Mouse (Mus musculus) lung, embryonic 14.5 days (tissue): Measurements from ENCODE around the gene Ccsap. TPM values are rescaled to one million over a fixed set of nuclear protein-coding genes. Genes with fewer than 3 reads are reported as not detected.
A peak's percentile ranks its signal among the peaks of the same experiment; 100 is the strongest.

Source experiments
- ATAC-seq: fragments of 200-750 bp; cut with Nextera tagmentation; 2 replicates; pipeline ENCODE4 v1.8.0; 2017; ENCODE audit warnings: mild to moderate bottlenecking, moderate TSS enrichment, moderate library complexity; ENCODE audit not compliant: insufficient read depth
- DNase-seq: peaks from one replicate; pipeline ENCODE4 v3.0.0-alpha.2; 2015
- H3K27ac ChIP-seq: fragments of 300-500 bp; sonication (generic); 2 replicates; pipeline ENCODE4 v1.5.1; 2014; ENCODE audit warnings: low read depth, mild to moderate bottlenecking, moderate library complexity
- H3K27me3 ChIP-seq: fragments of 300-500 bp; sonication (generic); 2 replicates; pipeline ENCODE4 v1.6.1; 2014; ENCODE audit warnings: low read length, control low read depth; ENCODE audit not compliant: insufficient read depth
- H3K36me3 ChIP-seq: fragments of 300-500 bp; sonication (generic); 2 replicates; pipeline ENCODE4 v1.6.1; 2014; ENCODE audit warnings: control low read depth; ENCODE audit not compliant: insufficient read depth
- H3K4me1 ChIP-seq: fragments of 300-500 bp; sonication (generic); 2 replicates; pipeline ENCODE4 v1.6.1; 2014; ENCODE audit warnings: antibody characterized with exemption, control low read depth; ENCODE audit not compliant: insufficient read depth
- H3K4me2 ChIP-seq: fragments of 300-500 bp; sonication (generic); 2 replicates; pipeline ENCODE4 v1.6.1; 2014; ENCODE audit warnings: mild to moderate bottlenecking
- H3K4me3 ChIP-seq: fragments of 300-500 bp; sonication (generic); 2 replicates; pipeline ENCODE4 v1.5.1; 2014; ENCODE audit warnings: low read depth, low read length
- H3K9ac ChIP-seq: fragments of 300-500 bp; sonication (generic); 2 replicates; pipeline ENCODE4 v1.6.1; 2014
- H3K9me3 ChIP-seq: fragments of 300-500 bp; sonication (generic); 2 replicates; pipeline ENCODE4 v1.6.1; 2016; ENCODE audit warnings: low read depth, low read length, control low read depth
- CTCF ChIP-seq: IDR thresholded peaks from 2 replicates; pipeline ENCODE4 v1.5.1; 2016; ENCODE audit warnings: antibody characterized with exemption, low read depth
- WGBS: fragments of 180-500 bp; shearing (Covaris S2); extraction: QIAGEN DNeasy Blood & Tissue Kit; methylation state at CpG from one replicate; pipeline ENCODE4 v1.1.7; 2014; 5-methylcytosine and 5-hydroxymethylcytosine counted together
- polyA plus RNA-seq: library from polyadenylated mRNA; unstranded; fragments of >200 nt; fragmentation: Nextera tagmentation; extraction: Ambion mirVana; gene quantifications from 2 replicates; pipeline ENCODE4 v1.2.1, GENCODE M21; 2014

Gene Ccsap
- polyA plus RNA-seq, 1 experiment from 2014 or later, result 7.1 TPM

GRCm38 (mm10) chr8:123860386-123860785 lies 377 bp upstream of the Ccsap start:
- H3K9ac ChIP-seq, result no peak overlapping the region
- 60% methylated on average over 4 of the region's 4 CpGs for WGBS
- ATAC-seq (no peak), DNase-seq (no peak)
- TF ChIP-seq CTCF, result no peak
- peak overlapping the region; percentile 96 for H3K4me2 ChIP-seq
- no peaks in the 10 kb centered on the region for H3K4me1 ChIP-seq
- no peaks in the 10 kb centered on the region for H3K36me3 ChIP-seq
- H3K27ac ChIP-seq, result no peak overlapping the region
- peaks cover 16% of the 10 kb centered on the region; the same call in 1 of the 2 replicates for H3K27me3 ChIP-seq
- no peaks in the 10 kb centered on the region for H3K9me3 ChIP-seq
- peak overlapping the region; percentile 75; the same call in 1 of the 2 replicates for H3K4me3 ChIP-seq

- Histone ChIP-seq H3K27me3 (peaks cover 13% of the 10 kb centered on the region; the same call in 1 of the 2 replicates), H3K9ac (peak overlapping the region; percentile 71), H3K4me2 (peak overlapping the region; percentile 96), H3K4me3 (peak overlapping the region; percentile 75), H3K4me1 (no peaks in the 10 kb centered on the region), H3K36me3 (no peaks in the 10 kb centered on the region), H3K9me3 (no peaks in the 10 kb centered on the region), H3K27ac (peak overlapping the region; percentile 62; the same call in 1 of the 2 replicates)
- DNase-seq (peak; percentile 94), ATAC-seq (peak; percentile 97)
- peak; percentile 1; the same call in 1 of the 2 replicates for TF ChIP-seq CTCF
- under 1% methylated on average over 79 of the region's 79 CpGs for WGBS
Measured at GRCm38 (mm10) chr8:123858941-123859647, 915 bp downstream of the Ccsap start.

GRCm38 (mm10) chr8:123858574-123858940 lies 1.5 kb downstream of the Ccsap start:
- no peaks in the 10 kb centered on the region for H3K36me3 ChIP-seq
- ATAC-seq (peak; percentile 1; the same call in 1 of the 2 replicates), DNase-seq (peak; percentile 65)
- peak overlapping the region; percentile 75 for H3K4me3 ChIP-seq
- 1% methylated on average over 17 of the region's 17 CpGs for WGBS
- no peaks in the 10 kb centered on the region for H3K4me1 ChIP-seq
- H3K4me2 ChIP-seq, result peak overlapping the region; percentile 96
- TF ChIP-seq CTCF, result 0 out of 2 replicates have a peak, but pooled peaks have one; percentile 13
- H3K9ac ChIP-seq, result peak overlapping the region; percentile 71
- H3K27ac ChIP-seq, result peak overlapping the region; percentile 62; the same call in 1 of the 2 replicates
- H3K9me3 ChIP-seq, result no peaks in the 10 kb centered on the region
- H3K27me3 ChIP-seq, result peaks cover 9% of the 10 kb centered on the region; the same call in 1 of the 2 replicates

GRCm38 (mm10) chr8:123857361-123857760 lies 2.6 kb downstream of the Ccsap start:
- H3K9ac ChIP-seq, result no peak overlapping the region
- H3K27ac ChIP-seq, result no peak overlapping the region
- no peaks in the 10 kb centered on the region for H3K9me3 ChIP-seq
- H3K36me3 ChIP-seq, result no peaks in the 10 kb centered on the region
- no peak overlapping the region for H3K4me2 ChIP-seq
- TF ChIP-seq CTCF, result no peak
- H3K4me3 ChIP-seq, result no peak overlapping the region
- WGBS, result 54% methylated on average over 3 of the region's 3 CpGs
- H3K27me3 ChIP-seq, result peaks cover 6% of the 10 kb centered on the region; the same call in 1 of the 2 replicates
- H3K4me1 ChIP-seq, result no peaks in the 10 kb centered on the region
- no peak for DNase-seq
- no peak for ATAC-seq

GRCm38 (mm10) chr8:123854733-123855475 lies 5.1 kb downstream of the Ccsap start:
- ATAC-seq, result no peak
- 86% methylated on average over 9 of the region's 9 CpGs for WGBS
- no peak overlapping the region for H3K27ac ChIP-seq

GRCm38 (mm10) chr8:123854252-123854651 lies 5.8 kb downstream of the Ccsap start:
- WGBS, result 79% methylated on average over 1 of the region's 1 CpGs
- ATAC-seq, result no peak

More at GRCm38 (mm10) chr8:123854733-123855475, 5.1 kb downstream of the Ccsap start:
- Histone ChIP-seq H3K27me3 (peaks cover 3% of the 10 kb centered on the region; the same call in 1 of the 2 replicates), H3K4me3 (no peak overlapping the region), H3K4me1 (no peaks in the 10 kb centered on the region), H3K9ac (no peak overlapping the region), H3K9me3 (no peaks in the 10 kb centered on the region), H3K4me2 (no peak overlapping the region), H3K36me3 (no peaks in the 10 kb centered on the region)
- TF ChIP-seq CTCF, result no peak
- DNase-seq, result no peak

GRCm38 (mm10) chr8:123851590-123851989 lies 8.4 kb downstream of the Ccsap start:
- DNase-seq (no peak), ATAC-seq (no peak)
- Histone ChIP-seq H3K4me1 (no peaks in the 10 kb centered on the region), H3K9ac (no peak overlapping the region), H3K4me3 (no peak overlapping the region), H3K9me3 (no peaks in the 10 kb centered on the region), H3K4me2 (no peak overlapping the region), H3K36me3 (no peaks in the 10 kb centered on the region), H3K27ac (no peak overlapping the region), H3K27me3 (no peaks in the 10 kb centered on the region)
- TF ChIP-seq CTCF, result no peak
- WGBS, result 70% methylated on average over 5 of the region's 5 CpGs

More at GRCm38 (mm10) chr8:123854252-123854651, 5.8 kb downstream of the Ccsap start:
- Histone ChIP-seq H3K9ac (no peak overlapping the region), H3K9me3 (no peaks in the 10 kb centered on the region), H3K4me3 (no peak overlapping the region), H3K4me1 (no peaks in the 10 kb centered on the region), H3K27me3 (no peaks in the 10 kb centered on the region; the same call in 1 of the 2 replicates), H3K27ac (no peak overlapping the region), H3K36me3 (no peaks in the 10 kb centered on the region), H3K4me2 (no peak overlapping the region)
- no peak for DNase-seq
- TF ChIP-seq CTCF, result no peak
